Mouse (Mus musculus) heart, embryonic 12.5 days (tissue): ENCODE data around the gene Cdhr4. TPM values are rescaled to one million over a fixed set of nuclear protein-coding genes. Genes with fewer than 3 reads are reported as not detected.

Source experiments
- ATAC-seq: fragments of 200-750 bp; cut with Nextera tagmentation; 2 replicates; pipeline ENCODE4 v1.8.0; 2017; ENCODE audit warnings: moderate TSS enrichment, moderate library complexity; ENCODE audit not compliant: insufficient number of reproducible peaks, low FRiP score
- H3K27ac ChIP-seq: fragments of 300-500 bp; sonication (generic); 2 replicates; pipeline ENCODE4 v1.5.1; 2016; ENCODE audit warnings: mild to moderate bottlenecking, moderate library complexity; ENCODE audit not compliant: poor library complexity, severe bottlenecking
- H3K27me3 ChIP-seq: fragments of 300-500 bp; sonication (generic); replicated peaks from 2 replicates; pipeline ENCODE4 v1.6.1; 2016; ENCODE audit warnings: mild to moderate bottlenecking, moderate library complexity
- H3K36me3 ChIP-seq: fragments of 300-500 bp; sonication (generic); 2 replicates; pipeline ENCODE4 v1.6.1; 2016; ENCODE audit warnings: mild to moderate bottlenecking, moderate library complexity
- H3K4me1 ChIP-seq: fragments of 300-500 bp; sonication (generic); replicated peaks from 2 replicates; pipeline ENCODE4 v1.6.1; 2016; ENCODE audit warnings: mild to moderate bottlenecking
- H3K4me2 ChIP-seq: fragments of 300-500 bp; sonication (generic); 2 replicates; pipeline ENCODE4 v1.6.1; 2016; ENCODE audit warnings: mild to moderate bottlenecking, moderate library complexity
- H3K4me3 ChIP-seq: fragments of 300-500 bp; sonication (generic); 2 replicates; pipeline ENCODE4 v1.5.1; 2016; ENCODE audit warnings: mild to moderate bottlenecking
- H3K9ac ChIP-seq: fragments of 300-500 bp; sonication (generic); 2 replicates; pipeline ENCODE4 v1.6.1; 2016; ENCODE audit warnings: mild to moderate bottlenecking, moderate library complexity
- H3K9me3 ChIP-seq: fragments of 300-500 bp; sonication (generic); replicated peaks from 2 replicates; pipeline ENCODE4 v1.6.1; 2016; ENCODE audit warnings: mild to moderate bottlenecking, moderate library complexity
- WGBS: fragments of 180-500 bp; shearing (Covaris S2); methylation state at CpG from one replicate; pipeline ENCODE4 v1.1.7; 2016; 5-methylcytosine and 5-hydroxymethylcytosine counted together
- polyA plus RNA-seq: library from polyadenylated mRNA; unstranded; fragments of >200 nt; fragmentation: Nextera tagmentation; extraction: Ambion mirVana; gene quantifications from 2 replicates; pipeline ENCODE4 v1.2.1, GENCODE M21; 2016

The Cdhr4 gene
- polyA plus RNA-seq, 1 experiment from 2014 or later: 6.8 TPM

GRCm38 (mm10) chr9:107961881-107962280, 30.4 kb upstream of the Cdhr4 start:
- Histone ChIP-seq H3K4me3 (no peak overlapping the region), H3K9ac (0 out of 2 replicates have a peak overlapping the region, but pooled peaks have one; percentile 36), H3K36me3 (peaks cover 58% of the 10 kb centered on the region), H3K27me3 (no peaks in the 10 kb centered on the region), H3K4me1 (peaks cover 16% of the 10 kb centered on the region), H3K4me2 (no peak overlapping the region), H3K27ac (no peak overlapping the region), H3K9me3 (no peaks in the 10 kb centered on the region)
- 58% methylated on average over 5 of the region's 5 CpGs for WGBS
- peak; percentile 19; the same call in 1 of the 2 replicates for ATAC-seq

- H3K4me3 ChIP-seq: no peak overlapping the region
- WGBS: 90% methylated on average over 9 of the region's 9 CpGs
- no peak for ATAC-seq
Measured at GRCm38 (mm10) chr9:107962916-107963315, 29.4 kb upstream of the Cdhr4 start.

GRCm38 (mm10) chr9:107963700-107964099, 28.6 kb upstream of the Cdhr4 start:
- peak overlapping the region; percentile 28; the same call in 1 of the 2 replicates for H3K9ac ChIP-seq
- peak overlapping the region; percentile 33; the same call in 1 of the 2 replicates for H3K4me2 ChIP-seq
- 16% methylated on average over 5 of the region's 5 CpGs for WGBS

More at GRCm38 (mm10) chr9:107962916-107963315, 29.4 kb upstream of the Cdhr4 start:
- H3K9ac ChIP-seq: no peak overlapping the region
- H3K27me3 ChIP-seq: no peaks in the 10 kb centered on the region
- no peak overlapping the region for H3K4me2 ChIP-seq
- no peak overlapping the region for H3K27ac ChIP-seq
- H3K4me1 ChIP-seq: peaks cover 16% of the 10 kb centered on the region
- H3K9me3 ChIP-seq: no peaks in the 10 kb centered on the region
- peaks cover 48% of the 10 kb centered on the region for H3K36me3 ChIP-seq

GRCm38 (mm10) chr9:107964681-107965080, 27.6 kb upstream of the Cdhr4 start:
- Histone ChIP-seq H3K9me3 (no peaks in the 10 kb centered on the region), H3K36me3 (peaks cover 46% of the 10 kb centered on the region), H3K27me3 (no peaks in the 10 kb centered on the region), H3K4me2 (no peak overlapping the region), H3K4me1 (peaks cover 16% of the 10 kb centered on the region), H3K4me3 (no peak overlapping the region), H3K27ac (0 out of 2 replicates have a peak overlapping the region, but pooled peaks have one; percentile 0), H3K9ac (no peak overlapping the region)
- no peak for ATAC-seq
- WGBS: 87% methylated on average over 9 of the region's 9 CpGs

More at GRCm38 (mm10) chr9:107963700-107964099, 28.6 kb upstream of the Cdhr4 start:
- Histone ChIP-seq H3K27ac (peak overlapping the region; percentile 81), H3K27me3 (no peaks in the 10 kb centered on the region), H3K4me3 (no peak overlapping the region), H3K9me3 (no peaks in the 10 kb centered on the region), H3K4me1 (peaks cover 16% of the 10 kb centered on the region), H3K36me3 (peaks cover 47% of the 10 kb centered on the region)
- ATAC-seq: peak; percentile 63

GRCm38 (mm10) chr9:107966676-107967075, 25.6 kb upstream of the Cdhr4 start:
- no peak for ATAC-seq
- H3K27ac ChIP-seq: no peak overlapping the region
- no peaks in the 10 kb centered on the region for H3K27me3 ChIP-seq
- no peak overlapping the region for H3K4me3 ChIP-seq
- no peak overlapping the region for H3K4me2 ChIP-seq
- WGBS: 82% methylated on average over 10 of the region's 10 CpGs
- H3K36me3 ChIP-seq: peaks cover 39% of the 10 kb centered on the region
- H3K9ac ChIP-seq: no peak overlapping the region
- H3K9me3 ChIP-seq: no peaks in the 10 kb centered on the region
- peaks cover 23% of the 10 kb centered on the region for H3K4me1 ChIP-seq

GRCm38 (mm10) chr9:107967437-107967836, 24.9 kb upstream of the Cdhr4 start:
- H3K4me3 ChIP-seq: no peak overlapping the region
- peaks cover 25% of the 10 kb centered on the region for H3K4me1 ChIP-seq
- 78% methylated on average over 6 of the region's 6 CpGs for WGBS
- peaks cover 31% of the 10 kb centered on the region for H3K36me3 ChIP-seq
- no peak for ATAC-seq
- no peak overlapping the region for H3K27ac ChIP-seq
- no peak overlapping the region for H3K4me2 ChIP-seq
- no peaks in the 10 kb centered on the region for H3K27me3 ChIP-seq
- no peaks in the 10 kb centered on the region for H3K9me3 ChIP-seq
- H3K9ac ChIP-seq: no peak overlapping the region

- Histone ChIP-seq H3K27me3 (no peaks in the 10 kb centered on the region), H3K9me3 (no peaks in the 10 kb centered on the region), H3K4me1 (peaks cover 31% of the 10 kb centered on the region), H3K27ac (no peak overlapping the region), H3K9ac (no peak overlapping the region), H3K4me2 (no peak overlapping the region), H3K4me3 (no peak overlapping the region), H3K36me3 (peaks cover 25% of the 10 kb centered on the region)
- ATAC-seq: no peak
- WGBS: 87% methylated on average over 7 of the region's 7 CpGs
Measured at GRCm38 (mm10) chr9:107968531-107968930, 23.8 kb upstream of the Cdhr4 start.

GRCm38 (mm10) chr9:107970311-107970710, 22.0 kb upstream of the Cdhr4 start:
- H3K27ac ChIP-seq: no peak overlapping the region
- no peak overlapping the region for H3K9ac ChIP-seq
- H3K4me2 ChIP-seq: no peak overlapping the region
- no peak for ATAC-seq
- H3K4me1 ChIP-seq: peaks cover 33% of the 10 kb centered on the region
- H3K9me3 ChIP-seq: no peaks in the 10 kb centered on the region
- WGBS: 92% methylated on average over 5 of the region's 5 CpGs
- H3K27me3 ChIP-seq: no peaks in the 10 kb centered on the region
- peaks cover 25% of the 10 kb centered on the region for H3K36me3 ChIP-seq
- H3K4me3 ChIP-seq: no peak overlapping the region

GRCm38 (mm10) chr9:107971690-107972541, 20.4 kb upstream of the Cdhr4 start:
- no peak overlapping the region for H3K4me3 ChIP-seq
- H3K27ac ChIP-seq: peak overlapping the region; percentile 44

GRCm38 (mm10) chr9:107974491-107975171, 17.7 kb upstream of the Cdhr4 start:
- no peak overlapping the region for H3K4me3 ChIP-seq
- H3K9me3 ChIP-seq: no peaks in the 10 kb centered on the region
- H3K9ac ChIP-seq: no peak overlapping the region
- no peaks in the 10 kb centered on the region for H3K27me3 ChIP-seq
- peaks cover 62% of the 10 kb centered on the region for H3K4me1 ChIP-seq
- WGBS: 26% methylated on average over 10 of the region's 10 CpGs
- peak overlapping the region; percentile 71 for H3K4me2 ChIP-seq
- peak overlapping the region; percentile 95 for H3K27ac ChIP-seq
- peaks cover 31% of the 10 kb centered on the region for H3K36me3 ChIP-seq
- peak; percentile 57 for ATAC-seq

More at GRCm38 (mm10) chr9:107971690-107972541, 20.4 kb upstream of the Cdhr4 start:
- Histone ChIP-seq H3K9me3 (no peaks in the 10 kb centered on the region), H3K27me3 (no peaks in the 10 kb centered on the region), H3K9ac (no peak overlapping the region), H3K4me1 (peaks cover 48% of the 10 kb centered on the region), H3K36me3 (peaks cover 23% of the 10 kb centered on the region), H3K4me2 (no peak overlapping the region)
- 47% methylated on average over 8 of the region's 8 CpGs for WGBS
- peak; percentile 81 for ATAC-seq
